Comparison of ENCODE assay signal across 16 mouse cellular contexts in the genomic region with DNA sequence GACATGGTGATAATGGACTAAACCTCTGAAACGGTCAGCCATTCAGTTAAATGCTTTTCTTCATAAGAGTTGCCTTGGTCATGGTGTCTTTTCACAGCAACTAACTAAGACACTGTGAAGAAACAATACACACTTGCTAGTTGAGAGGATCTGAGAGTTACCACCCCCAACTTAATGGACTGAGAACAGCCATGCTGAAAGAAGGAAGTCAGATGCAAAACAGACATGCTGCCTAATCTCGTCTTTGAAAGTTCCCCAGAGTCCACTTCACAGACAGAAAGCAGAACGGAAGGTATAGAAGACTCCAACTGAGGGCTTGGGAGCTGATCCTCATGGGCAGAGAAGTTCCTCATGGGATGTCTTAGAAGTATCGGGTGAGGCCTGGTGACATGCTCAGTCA.
"Had no signal": no experiment of that assay in that cellular context is flagged by ENCODE, and none has a peak within 500 bp of the region (broad histone marks: within the 10 kb centered on the region; RNA-seq: fewer than 3 reads in every experiment).

No protein-coding gene starts in this region.

- ATAC-seq: intestine, embryonic 16.5 days; liver, embryonic 12.5 days; midbrain, embryonic 13.5 days; midbrain, embryonic 16.5 days had no signal

- DNase-seq: kidney, adult 18-20 months; kidney, adult 9 months; kidney, postnatal 14 days; kidney, postnatal 4 days; layer of hippocampus, adult 9-11 months; liver; lung, adult 18-20 months; lung, postnatal 14 days; lung, postnatal 4 days; right cerebral cortex, postnatal 25 days; thymus, adult 2 months; thymus, postnatal 25 days had no signal
